Mouse (Mus musculus): ENCODE data around the gene Kras. TPM values are rescaled to one million over a fixed set of nuclear protein-coding genes. Genes with fewer than 3 reads are reported as not detected.

Gene Kras
- 97.6 and 99.5 TPM in 2 replicates for polyA plus RNA-seq (2015; fragmentation: Nextera tagmentation; extraction: Ambion mirVana)

DNA sequence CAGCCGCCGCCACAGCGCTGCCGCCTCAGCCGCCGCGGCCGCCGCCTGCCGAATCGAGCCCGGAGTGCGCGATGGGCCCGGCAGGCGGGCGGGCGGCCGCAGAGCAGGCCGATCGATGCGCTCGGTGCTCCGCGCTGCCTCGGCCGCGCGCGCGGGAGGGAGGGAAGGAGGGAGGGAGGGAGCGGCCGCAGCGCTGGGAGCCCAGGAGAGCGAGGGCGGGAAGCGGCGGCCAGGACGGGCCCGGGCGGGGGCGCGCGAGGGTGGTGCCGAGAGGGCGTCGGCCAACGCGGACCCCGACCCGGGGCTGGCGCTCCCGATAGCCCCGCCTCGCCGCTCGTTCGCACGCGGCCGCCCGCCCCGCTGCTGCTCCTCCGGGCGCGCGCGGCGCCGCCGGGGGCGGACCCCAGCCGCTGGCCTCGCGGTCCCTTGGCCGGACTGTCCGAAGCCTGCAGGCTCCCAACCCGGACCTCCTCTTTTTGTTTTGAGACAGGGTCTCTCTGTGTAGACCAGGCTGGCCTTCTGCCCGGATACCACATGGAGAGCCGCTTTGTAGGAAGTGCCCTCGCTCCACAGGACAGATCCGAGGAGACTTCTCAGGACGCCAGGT, at the start of gene Kras:
Gene Kras (minus strand): TSS at position 55 of the 607 bp plus-strand sequence.
- Histone ChIP-seq H3K4me2 (ENCODE audit: low read depth, low read length) (peak within 1 kb of the TSS; percentile 69), H3K9me3 (ENCODE audit: control insufficient read depth, low read length) (no peaks in the 10 kb centered on the region), H3K36me3 (ENCODE audit: control insufficient read depth, insufficient read depth, low read length) (peaks cover 2% of the 10 kb centered on the region; the same call in 1 of the 2 replicates), H3K9ac (ENCODE audit: low read length) (peak within 1 kb of the TSS; percentile 92), H3K27ac (ENCODE audit: low read length) (peak within 1 kb of the TSS; percentile 84), H3K27me3 (ENCODE audit: control insufficient read depth, insufficient read depth, low read depth, low read length) (no peaks in the 10 kb centered on the region), H3K4me1 (replicated peaks; ENCODE audit: control insufficient read depth, insufficient read depth, low read length) (peaks cover 4% of the 10 kb centered on the region; the same call in 1 of the 2 replicates), H3K4me3 (ENCODE audit: low read length) (peak within 1 kb of the TSS; percentile 87)
- under 1% methylated on average over 63 of the region's 83 CpGs for WGBS
- ATAC-seq (ENCODE audit: low read depth) = peak; percentile 97

DNA sequence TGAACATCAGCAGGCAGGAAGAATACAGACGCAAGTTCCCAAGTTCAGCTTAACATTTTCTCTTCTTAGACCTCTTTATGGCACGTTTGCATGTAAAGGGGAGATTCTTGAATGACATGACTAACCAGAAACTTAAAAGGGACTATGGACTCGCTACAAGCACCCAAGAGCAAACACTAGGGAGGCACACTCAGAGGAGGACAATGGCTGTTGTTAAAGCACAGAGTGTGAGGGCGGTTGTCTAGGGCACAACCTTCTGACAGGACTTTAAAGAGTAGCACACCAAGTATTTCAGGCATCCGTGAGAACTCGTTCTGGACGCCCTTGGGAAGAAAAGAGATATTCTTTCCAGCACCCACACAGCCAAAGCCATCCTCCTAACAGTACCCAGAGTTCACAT, 47.6 kb upstream of the Kras start:
- Histone ChIP-seq H3K9ac (ENCODE audit: low read length) (no peak overlapping the region; the same call in 1 of the 2 replicates), H3K9me3 (ENCODE audit: control insufficient read depth, low read length) (no peaks in the 10 kb centered on the region), H3K36me3 (ENCODE audit: control insufficient read depth, insufficient read depth, low read length) (no peaks in the 10 kb centered on the region), H3K4me1 (replicated peaks; ENCODE audit: control insufficient read depth, insufficient read depth, low read length) (peaks cover 16% of the 10 kb centered on the region), H3K27ac (ENCODE audit: low read length) (peak overlapping the region; percentile 15; the same call in 1 of the 2 replicates), H3K4me3 (ENCODE audit: low read length) (no peak overlapping the region), H3K27me3 (ENCODE audit: control insufficient read depth, insufficient read depth, low read depth, low read length) (no peaks in the 10 kb centered on the region), H3K4me2 (ENCODE audit: low read depth, low read length) (no peak overlapping the region)
- 52% methylated on average over 7 of the region's 7 CpGs for WGBS
- peak; percentile 50; the same call in 1 of the 2 replicates for ATAC-seq (ENCODE audit: low read depth)

GRCm38 (mm10) chr6:145296979-145297378, 46.9 kb upstream of the Kras start:
- Histone ChIP-seq H3K4me1 (replicated peaks; ENCODE audit: control insufficient read depth, insufficient read depth, low read length) (peaks cover 16% of the 10 kb centered on the region), H3K9me3 (ENCODE audit: control insufficient read depth, low read length) (no peaks in the 10 kb centered on the region), H3K4me2 (ENCODE audit: low read depth, low read length) (no peak overlapping the region), H3K4me3 (ENCODE audit: low read length) (no peak overlapping the region), H3K9ac (ENCODE audit: low read length) (no peak overlapping the region), H3K27me3 (ENCODE audit: control insufficient read depth, insufficient read depth, low read depth, low read length) (no peaks in the 10 kb centered on the region), H3K27ac (ENCODE audit: low read length) (no peak overlapping the region), H3K36me3 (ENCODE audit: control insufficient read depth, insufficient read depth, low read length) (no peaks in the 10 kb centered on the region)
- 72% methylated on average over 7 of the region's 7 CpGs for WGBS
- ATAC-seq (ENCODE audit: low read depth) = no peak

GRCm38 (mm10) chr6:145295171-145295570, 45.1 kb upstream of the Kras start:
- no peaks in the 10 kb centered on the region for H3K9me3 ChIP-seq (ENCODE audit: control insufficient read depth, low read length)
- H3K27me3 ChIP-seq (ENCODE audit: control insufficient read depth, insufficient read depth, low read depth, low read length) = no peaks in the 10 kb centered on the region
- H3K4me1 ChIP-seq (replicated peaks; ENCODE audit: control insufficient read depth, insufficient read depth, low read length) = peaks cover 11% of the 10 kb centered on the region; the same call in 1 of the 2 replicates
- WGBS = 43% methylated on average over 11 of the region's 11 CpGs
- H3K9ac ChIP-seq (ENCODE audit: low read length) = no peak overlapping the region
- no peaks in the 10 kb centered on the region for H3K36me3 ChIP-seq (ENCODE audit: control insufficient read depth, insufficient read depth, low read length)
- no peak overlapping the region for H3K27ac ChIP-seq (ENCODE audit: low read length)
- no peak overlapping the region for H3K4me2 ChIP-seq (ENCODE audit: low read depth, low read length)
- ATAC-seq (ENCODE audit: low read depth) = no peak
- no peak overlapping the region for H3K4me3 ChIP-seq (ENCODE audit: low read length)

GRCm38 (mm10) chr6:145293156-145293555, 43.1 kb upstream of the Kras start:
- Histone ChIP-seq H3K36me3 (ENCODE audit: control insufficient read depth, insufficient read depth, low read length) (no peaks in the 10 kb centered on the region), H3K4me3 (ENCODE audit: low read length) (no peak overlapping the region), H3K9me3 (ENCODE audit: control insufficient read depth, low read length) (no peaks in the 10 kb centered on the region), H3K27me3 (ENCODE audit: control insufficient read depth, insufficient read depth, low read depth, low read length) (no peaks in the 10 kb centered on the region), H3K4me1 (replicated peaks; ENCODE audit: control insufficient read depth, insufficient read depth, low read length) (peaks cover 7% of the 10 kb centered on the region; the same call in 1 of the 2 replicates), H3K27ac (ENCODE audit: low read length) (no peak overlapping the region), H3K9ac (ENCODE audit: low read length) (no peak overlapping the region), H3K4me2 (ENCODE audit: low read depth, low read length) (no peak overlapping the region)
- ATAC-seq (ENCODE audit: low read depth) = no peak
- WGBS = 70% methylated on average over 6 of the region's 6 CpGs

DNA sequence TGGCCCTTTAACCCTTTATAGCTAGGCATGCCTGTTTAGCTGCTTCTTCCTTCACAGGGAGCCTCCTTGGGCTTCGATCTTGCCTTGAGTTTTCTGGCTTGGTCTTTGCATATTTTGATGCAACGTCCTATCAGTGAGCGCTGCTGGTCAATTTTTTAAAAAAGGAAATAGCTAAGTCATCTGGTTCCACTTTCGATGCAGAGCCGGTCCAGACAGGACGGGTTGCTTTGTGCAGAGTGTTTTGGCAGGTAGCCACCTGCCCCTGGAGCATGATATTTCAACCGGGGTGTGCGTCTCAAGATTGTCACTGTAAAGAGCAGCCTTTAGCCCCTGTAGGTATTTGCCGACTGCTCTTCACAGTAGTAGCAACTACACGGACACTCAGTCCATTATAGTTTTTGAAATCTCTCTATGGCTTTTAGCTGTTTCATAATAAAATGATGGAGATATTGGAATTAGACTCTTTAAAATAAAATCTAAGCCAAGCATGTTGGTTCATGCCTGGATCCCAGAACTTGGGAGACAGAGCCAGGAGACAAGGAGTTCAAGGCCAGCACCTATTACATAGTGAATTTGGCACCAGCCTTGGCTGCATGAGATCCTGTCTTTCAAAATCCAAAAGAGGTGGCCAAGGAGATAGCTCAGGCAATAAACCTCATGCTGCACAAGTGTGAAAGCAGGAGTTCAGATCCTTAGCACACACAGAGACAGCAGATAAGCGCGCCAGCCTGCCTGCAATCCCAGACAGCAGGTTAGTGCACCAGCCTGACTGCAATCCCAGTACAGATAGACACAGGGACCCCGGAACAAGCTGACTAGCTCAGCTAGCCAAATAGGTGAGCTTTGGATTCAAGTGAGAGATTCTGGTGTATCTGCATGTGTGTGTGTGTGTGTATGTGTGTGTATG, 41.6 kb upstream of the Kras start:
- Histone ChIP-seq H3K9me3 (ENCODE audit: control insufficient read depth, low read length) (no peaks in the 10 kb centered on the region), H3K27me3 (ENCODE audit: control insufficient read depth, insufficient read depth, low read depth, low read length) (no peaks in the 10 kb centered on the region), H3K36me3 (ENCODE audit: control insufficient read depth, insufficient read depth, low read length) (no peaks in the 10 kb centered on the region), H3K4me1 (replicated peaks; ENCODE audit: control insufficient read depth, insufficient read depth, low read length) (peaks cover 2% of the 10 kb centered on the region; the same call in 1 of the 2 replicates), H3K4me2 (ENCODE audit: low read depth, low read length) (0 out of 2 replicates have a peak overlapping the region, but pooled peaks have one; percentile 8), H3K27ac (ENCODE audit: low read length) (no peak overlapping the region; the same call in none of the 2 replicates), H3K9ac (ENCODE audit: low read length) (no peak overlapping the region), H3K4me3 (ENCODE audit: low read length) (no peak overlapping the region)
- WGBS = 41% methylated on average over 13 of the region's 13 CpGs
- peak; percentile 52; the same call in 1 of the 2 replicates for ATAC-seq (ENCODE audit: low read depth)

- Histone ChIP-seq H3K9me3 (ENCODE audit: control insufficient read depth, low read length) (no peaks in the 10 kb centered on the region), H3K4me2 (ENCODE audit: low read depth, low read length) (no peak overlapping the region), H3K9ac (ENCODE audit: low read length) (no peak overlapping the region), H3K4me3 (ENCODE audit: low read length) (no peak overlapping the region), H3K36me3 (ENCODE audit: control insufficient read depth, insufficient read depth, low read length) (no peaks in the 10 kb centered on the region), H3K4me1 (replicated peaks; ENCODE audit: control insufficient read depth, insufficient read depth, low read length) (no peaks in the 10 kb centered on the region), H3K27me3 (ENCODE audit: control insufficient read depth, insufficient read depth, low read depth, low read length) (no peaks in the 10 kb centered on the region), H3K27ac (ENCODE audit: low read length) (no peak overlapping the region)
- ATAC-seq (ENCODE audit: low read depth) = no peak
- WGBS = 70% methylated on average over 4 of the region's 4 CpGs
These were observed 35.6 kb upstream of the Kras start for GRCm38 (mm10) chr6:145285656-145286055.

DNA sequence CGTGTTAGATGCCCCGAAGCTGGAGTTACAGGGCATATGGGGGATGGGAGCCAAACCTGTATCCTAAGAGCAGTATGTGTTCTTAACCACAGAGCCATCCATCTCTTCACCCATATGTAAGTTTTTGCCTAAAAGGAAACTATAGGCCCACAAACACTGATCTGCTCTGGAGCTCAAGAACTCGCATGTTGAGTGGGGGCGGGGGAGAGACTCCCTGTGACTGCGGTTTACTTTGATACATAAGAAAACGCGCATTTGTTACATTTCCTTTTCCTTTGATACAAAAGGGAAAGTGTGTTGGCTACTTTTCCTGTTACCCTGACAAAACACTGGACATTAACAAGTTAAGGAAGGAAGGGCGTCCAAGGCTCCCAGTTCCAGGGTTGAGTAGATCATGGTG, 34.2 kb upstream of the Kras start:
- no peaks in the 10 kb centered on the region for H3K27me3 ChIP-seq (ENCODE audit: control insufficient read depth, insufficient read depth, low read depth, low read length)
- H3K9ac ChIP-seq (ENCODE audit: low read length) = no peak overlapping the region
- WGBS = 82% methylated on average over 8 of the region's 8 CpGs
- ATAC-seq (ENCODE audit: low read depth) = no peak
- no peaks in the 10 kb centered on the region for H3K9me3 ChIP-seq (ENCODE audit: control insufficient read depth, low read length)
- H3K4me2 ChIP-seq (ENCODE audit: low read depth, low read length) = no peak overlapping the region
- H3K36me3 ChIP-seq (ENCODE audit: control insufficient read depth, insufficient read depth, low read length) = no peaks in the 10 kb centered on the region
- H3K4me3 ChIP-seq (ENCODE audit: low read length) = no peak overlapping the region
- no peaks in the 10 kb centered on the region for H3K4me1 ChIP-seq (replicated peaks; ENCODE audit: control insufficient read depth, insufficient read depth, low read length)
- no peak overlapping the region for H3K27ac ChIP-seq (ENCODE audit: low read length)

- Histone ChIP-seq H3K4me1 (replicated peaks; ENCODE audit: control insufficient read depth, insufficient read depth, low read length) (peaks cover 15% of the 10 kb centered on the region), H3K27me3 (ENCODE audit: control insufficient read depth, insufficient read depth, low read depth, low read length) (no peaks in the 10 kb centered on the region), H3K9me3 (ENCODE audit: control insufficient read depth, low read length) (no peaks in the 10 kb centered on the region), H3K4me3 (ENCODE audit: low read length) (no peak overlapping the region), H3K36me3 (ENCODE audit: control insufficient read depth, insufficient read depth, low read length) (no peaks in the 10 kb centered on the region), H3K4me2 (ENCODE audit: low read depth, low read length) (no peak overlapping the region), H3K27ac (ENCODE audit: low read length) (no peak overlapping the region), H3K9ac (ENCODE audit: low read length) (no peak overlapping the region)
- no peak for ATAC-seq (ENCODE audit: low read depth)
- 73% methylated on average over 9 of the region's 9 CpGs for WGBS
These were observed 27.2 kb upstream of the Kras start for GRCm38 (mm10) chr6:145277138-145277763.
